Mouse (Mus musculus) lung, embryonic 16.5 days (tissue): ENCODE results near the gene Gimap9. TPM values are rescaled to one million over a fixed set of nuclear protein-coding genes. Genes with fewer than 3 reads are reported as not detected.

Source experiments
- ATAC-seq: fragments of 200-750 bp; cut with Nextera tagmentation; 2 replicates; pipeline ENCODE4 v1.8.0; 2017; ENCODE audit warnings: low read depth, mild to moderate bottlenecking, moderate library complexity
- H3K27ac ChIP-seq: fragments of 300-500 bp; sonication (generic); 2 replicates; pipeline ENCODE4 v1.5.1; 2014; ENCODE audit warnings: mild to moderate bottlenecking, control low read depth, low read length
- H3K27me3 ChIP-seq: fragments of 300-500 bp; sonication (generic); 2 replicates; pipeline ENCODE4 v1.6.1; 2014; ENCODE audit warnings: low read depth, low read length, mixed read lengths; ENCODE audit not compliant: control insufficient read depth, insufficient read depth
- H3K36me3 ChIP-seq: fragments of 300-500 bp; sonication (generic); 2 replicates; pipeline ENCODE4 v1.6.1; 2014; ENCODE audit warnings: low read length; ENCODE audit not compliant: control insufficient read depth, insufficient read depth
- H3K4me1 ChIP-seq: fragments of 300-500 bp; sonication (generic); replicated peaks from 2 replicates; pipeline ENCODE4 v1.6.1; 2014; ENCODE audit warnings: low read length, mixed read lengths; ENCODE audit not compliant: control insufficient read depth, insufficient read depth
- H3K4me2 ChIP-seq: fragments of 300-500 bp; sonication (generic); 2 replicates; pipeline ENCODE4 v1.6.1; 2014; ENCODE audit warnings: low read depth, low read length, control low read depth
- H3K4me3 ChIP-seq: fragments of 300-500 bp; sonication (generic); 2 replicates; pipeline ENCODE4 v1.5.1; 2014; ENCODE audit warnings: mild to moderate bottlenecking, low read length, control low read depth
- H3K9ac ChIP-seq: fragments of 300-500 bp; sonication (generic); 2 replicates; pipeline ENCODE4 v1.6.1; 2014; ENCODE audit warnings: low read length, control low read depth
- H3K9me3 ChIP-seq: fragments of 300-500 bp; sonication (generic); 2 replicates; pipeline ENCODE4 v1.6.1; 2016; ENCODE audit warnings: low read length; ENCODE audit not compliant: control insufficient read depth
- WGBS: fragments of 180-500 bp; shearing (Covaris S2); extraction: QIAGEN DNeasy Blood & Tissue Kit; methylation state at CpG from one replicate; pipeline ENCODE4 v1.1.7; 2014; 5-methylcytosine and 5-hydroxymethylcytosine counted together
- polyA plus RNA-seq: library from polyadenylated mRNA; unstranded; fragments of >200 nt; fragmentation: Nextera tagmentation; extraction: Ambion mirVana; gene quantifications from 2 replicates; pipeline ENCODE4 v1.2.1, GENCODE M21; 2015

The Gimap9 gene
- polyA plus RNA-seq, 1 experiment from 2014 or later, result 14.6 TPM

DNA sequence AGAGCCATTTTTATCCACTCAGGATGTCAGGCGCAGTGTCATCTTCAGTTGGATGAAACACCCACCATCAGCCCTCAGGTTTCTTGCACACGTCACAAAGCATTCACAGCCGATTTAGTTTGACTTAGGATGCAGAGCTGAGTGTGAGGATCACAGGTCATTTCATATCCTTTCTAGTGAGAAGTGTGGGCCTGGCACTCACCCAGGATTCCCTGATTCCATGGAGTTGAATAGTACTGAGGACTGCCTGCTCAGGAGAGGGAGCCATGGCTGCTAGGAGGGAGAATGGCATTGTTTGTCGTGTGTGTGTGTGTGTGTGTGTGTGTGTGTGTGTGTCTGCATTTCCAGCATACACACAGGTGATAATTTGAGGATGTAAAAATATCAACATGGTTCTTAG lies 44.4 kb downstream of the Gimap9 start:
- H3K4me2 ChIP-seq, result no peak overlapping the region
- no peak overlapping the region for H3K9ac ChIP-seq
- H3K4me1 ChIP-seq, result peaks cover 2% of the 10 kb centered on the region
- H3K27me3 ChIP-seq, result no peaks in the 10 kb centered on the region
- H3K4me3 ChIP-seq, result no peak overlapping the region
- H3K36me3 ChIP-seq, result no peaks in the 10 kb centered on the region
- H3K9me3 ChIP-seq, result no peaks in the 10 kb centered on the region
- no peak overlapping the region for H3K27ac ChIP-seq
- 65% methylated on average over 4 of the region's 4 CpGs for WGBS
- ATAC-seq, result no peak

DNA sequence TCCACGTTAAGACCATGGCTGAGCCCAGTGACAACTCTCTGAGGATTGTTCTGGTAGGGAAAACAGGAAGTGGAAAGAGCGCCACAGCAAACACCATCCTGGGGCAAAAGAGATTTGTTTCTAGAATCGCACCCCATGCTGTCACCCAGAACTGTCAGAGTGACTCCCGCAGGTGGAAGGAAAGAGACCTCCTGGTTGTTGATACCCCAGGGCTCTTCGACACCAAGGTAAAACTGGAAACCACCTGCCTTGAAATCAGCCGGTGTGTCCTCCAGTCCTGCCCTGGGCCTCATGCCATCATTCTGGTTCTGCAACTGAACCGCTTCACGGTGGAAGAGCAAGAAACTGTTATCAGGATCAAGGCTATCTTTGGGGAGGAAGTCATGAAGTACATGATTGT lies 47.5 kb downstream of the Gimap9 start:
- WGBS, result 70% methylated on average over 8 of the region's 8 CpGs
- Histone ChIP-seq H3K27ac (no peak overlapping the region), H3K9ac (no peak overlapping the region), H3K27me3 (no peaks in the 10 kb centered on the region), H3K36me3 (no peaks in the 10 kb centered on the region), H3K9me3 (no peaks in the 10 kb centered on the region), H3K4me2 (no peak overlapping the region), H3K4me3 (no peak overlapping the region), H3K4me1 (peaks cover 8% of the 10 kb centered on the region)
- no peak for ATAC-seq

GRCm38 (mm10) chr6:48725476-48725875 lies 49.5 kb downstream of the Gimap9 start:
- H3K27me3 ChIP-seq, result no peaks in the 10 kb centered on the region
- ATAC-seq, result peak; percentile 90
- H3K9me3 ChIP-seq, result no peaks in the 10 kb centered on the region
- H3K27ac ChIP-seq, result no peak overlapping the region; the same call in 1 of the 2 replicates
- H3K9ac ChIP-seq, result no peak overlapping the region
- H3K36me3 ChIP-seq, result no peaks in the 10 kb centered on the region
- no peak overlapping the region for H3K4me2 ChIP-seq
- H3K4me1 ChIP-seq, result peaks cover 8% of the 10 kb centered on the region
- 6% methylated on average over 1 of the region's 1 CpGs for WGBS
- H3K4me3 ChIP-seq, result no peak overlapping the region

- no peak overlapping the region for H3K4me3 ChIP-seq
- WGBS, result 68% methylated on average over 5 of the region's 5 CpGs
- no peak overlapping the region for H3K27ac ChIP-seq
- H3K27me3 ChIP-seq, result no peaks in the 10 kb centered on the region
- no peaks in the 10 kb centered on the region for H3K9me3 ChIP-seq
- H3K9ac ChIP-seq, result no peak overlapping the region
- peaks cover 8% of the 10 kb centered on the region for H3K4me1 ChIP-seq
- H3K36me3 ChIP-seq, result no peaks in the 10 kb centered on the region
- no peak for ATAC-seq
- H3K4me2 ChIP-seq, result no peak overlapping the region
Observed at GRCm38 (mm10) chr6:48727761-48728160, 51.8 kb downstream of the Gimap9 start.

Other genes with a start within 250 kb of the Gimap9 start
- gene Zfp467, start 230.3 kb upstream of the Gimap9 start, polyA plus RNA-seq, result 21.0 and 22.6 TPM in 2 replicates
- gene Sspo, start 227.9 kb upstream of the Gimap9 start, polyA plus RNA-seq, result 0.14 and 0.36 TPM in 2 replicates
- gene Atp6v0e2, start 138.5 kb upstream of the Gimap9 start, polyA plus RNA-seq, result 9.7 and 11.8 TPM in 2 replicates
- 5.8 and 8.8 TPM in 2 replicates for gene Lrrc61, start 121.3 kb upstream of the Gimap9 start, polyA plus RNA-seq
- 101 and 114 TPM in 2 replicates for gene Rarres2, start 103.3 kb upstream of the Gimap9 start, polyA plus RNA-seq
- not detected in 2 replicates for gene Gm45021, start 86.5 kb upstream of the Gimap9 start, polyA plus RNA-seq
- 30.5 and 32.3 TPM in 2 replicates for gene Repin1, start 82.2 kb upstream of the Gimap9 start, polyA plus RNA-seq
- not detected in 2 replicates for gene Gm44965, start 82.2 kb upstream of the Gimap9 start, polyA plus RNA-seq
- gene Zfp775, start 74.1 kb upstream of the Gimap9 start, polyA plus RNA-seq, result 6.2 and 7.4 TPM in 2 replicates
- gene AI854703, start 49.4 kb upstream of the Gimap9 start, polyA plus RNA-seq, result 0.41 and 0.57 TPM in 2 replicates
- 5.9 and 6.1 TPM in 2 replicates for gene Gimap8, start 28.9 kb upstream of the Gimap9 start, polyA plus RNA-seq
- gene Gimap4, start 8.4 kb downstream of the Gimap9 start, polyA plus RNA-seq, result 53.8 and 58.5 TPM in 2 replicates
- gene Gimap6, start 32.1 kb downstream of the Gimap9 start, polyA plus RNA-seq, result 50.6 and 54.7 TPM in 2 replicates
- 3.6 and 4.6 TPM in 2 replicates for gene Gm28053, start 42.5 kb downstream of the Gimap9 start, polyA plus RNA-seq
- not detected in 2 replicates for gene Gimap7, start 42.5 kb downstream of the Gimap9 start, polyA plus RNA-seq
- gene Gimap1, start 62.9 kb downstream of the Gimap9 start, polyA plus RNA-seq, result 46.7 and 51.1 TPM in 2 replicates
- 22.3 and 22.4 TPM in 2 replicates for gene Gimap5, start 70.1 kb downstream of the Gimap9 start, polyA plus RNA-seq
- 0.08 and 0.10 TPM in 2 replicates for gene Gimap3, start 94.7 kb downstream of the Gimap9 start, polyA plus RNA-seq
- gene Tmem176a, start 164.8 kb downstream of the Gimap9 start, polyA plus RNA-seq, result 242 and 258 TPM in 2 replicates
- gene Tmem176b, start 165.4 kb downstream of the Gimap9 start, polyA plus RNA-seq, result 450 and 479 TPM in 2 replicates
- gene Aoc1, start 196.8 kb downstream of the Gimap9 start, polyA plus RNA-seq, result 0.30 TPM in 1 of 2 replicates, not detected in the other